Mouse (Mus musculus): Measurements from ENCODE around the gene Ubtd2. TPM values are rescaled to one million over a fixed set of nuclear protein-coding genes. Genes with fewer than 3 reads are reported as not detected.

The Ubtd2 gene
- total RNA-seq, 4 experiments from 2014 or later = 6.3 to 7.2 (median 6.6) TPM

DNA sequence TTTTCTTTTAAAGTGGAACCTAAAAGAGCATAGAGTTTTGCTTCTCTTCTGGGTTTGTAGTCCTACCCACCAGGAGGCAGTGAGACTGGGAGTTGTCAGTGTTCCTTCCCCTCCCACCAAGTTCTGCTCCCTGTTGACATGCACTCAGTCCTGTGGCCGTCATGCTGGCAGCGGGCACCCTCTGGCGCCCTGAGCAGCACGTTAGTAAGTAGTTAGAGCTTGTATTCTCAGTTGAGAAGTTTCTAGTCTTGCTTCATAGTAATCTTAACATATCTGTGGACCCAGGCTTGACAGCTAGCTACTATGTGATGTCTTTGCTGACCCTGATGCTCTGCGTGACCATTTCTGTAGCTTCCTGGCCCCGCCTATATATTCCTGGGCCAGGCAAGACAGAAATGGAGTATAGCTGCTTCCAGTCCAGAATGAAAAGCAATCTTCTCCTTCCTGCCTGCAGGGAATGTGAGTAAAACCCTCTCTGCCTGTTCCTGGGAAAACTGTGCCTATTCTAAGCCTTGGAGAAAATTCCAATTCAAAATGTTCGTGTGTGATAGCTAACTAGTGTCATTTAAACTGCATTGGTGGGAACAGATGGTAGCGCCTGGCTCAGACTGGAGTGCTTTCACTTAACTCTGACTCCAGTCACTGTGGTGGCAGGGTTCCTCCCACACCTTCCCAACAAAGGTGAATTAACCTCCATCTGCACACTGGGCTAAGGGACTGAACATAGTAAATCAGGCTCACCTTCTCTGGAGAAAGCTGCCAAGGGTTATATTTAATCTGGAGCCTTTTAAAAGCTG is 61.9 kb downstream of the Ubtd2 start:
- DNase-seq (ENCODE audit: low spot score in 2 of 2) = no peak

DNA sequence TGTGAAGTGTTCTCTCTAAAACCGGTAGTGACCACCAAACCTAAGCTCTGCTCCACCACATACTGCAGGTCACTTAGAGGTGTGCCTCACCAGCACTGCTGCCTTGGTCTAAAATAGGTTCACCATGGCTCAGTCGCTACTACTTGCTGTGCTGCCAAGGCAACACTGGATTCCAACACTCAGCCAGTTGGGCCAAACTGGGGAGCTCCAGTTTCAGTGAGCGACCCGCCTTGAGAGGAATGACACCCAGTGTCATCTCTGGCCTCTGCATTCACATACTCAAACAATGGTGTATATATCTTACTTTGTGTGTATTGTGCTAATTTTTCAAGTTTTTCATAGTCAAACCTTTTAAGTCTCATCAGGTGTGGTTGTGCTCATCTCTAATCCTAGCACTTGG is 63.6 kb downstream of the Ubtd2 start:
- peak; percentile 57 to 68 for DNase-seq (ENCODE audit: low spot score in 2 of 2)

DNA sequence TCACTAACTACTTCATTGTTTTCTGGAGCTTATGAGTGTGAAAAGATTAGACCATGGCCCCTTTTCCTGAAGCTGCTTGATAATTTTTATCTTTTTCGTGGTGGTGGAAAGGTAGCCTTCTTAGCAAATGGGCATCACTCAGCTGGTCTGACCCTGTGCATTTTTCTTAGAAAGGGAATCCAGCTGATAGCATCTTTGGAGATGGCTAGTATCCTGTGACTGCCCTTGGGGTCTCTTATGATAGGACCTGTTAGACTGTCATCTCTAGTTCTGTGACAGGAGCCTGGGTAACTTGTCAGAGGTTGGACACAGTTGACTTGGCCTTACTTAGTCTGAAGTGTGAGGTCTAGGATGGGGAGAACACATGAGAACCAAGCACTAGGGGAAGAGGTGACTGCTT is 64.2 kb downstream of the Ubtd2 start:
- no peak for DNase-seq (ENCODE audit: low spot score in 2 of 2)

DNA sequence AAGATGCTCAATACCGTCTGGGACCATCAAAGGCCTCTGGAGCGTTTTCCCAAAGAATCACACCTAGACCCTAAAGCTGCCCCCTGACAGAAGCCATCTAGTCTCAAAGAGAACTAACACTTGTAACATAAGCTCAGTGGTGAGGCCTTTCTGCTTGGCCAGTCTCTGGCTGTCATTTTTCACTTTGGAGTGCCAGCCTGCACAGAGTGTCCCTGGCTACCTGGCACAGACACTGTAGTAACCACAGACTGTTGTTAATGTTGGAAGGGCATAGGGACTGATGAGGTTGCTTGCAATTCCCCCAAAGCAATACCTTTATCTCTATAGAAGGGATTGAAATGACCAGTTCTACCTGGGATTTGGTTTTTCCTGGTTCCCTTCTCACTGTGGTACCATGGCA is 66.1 kb downstream of the Ubtd2 start:
- DNase-seq (ENCODE audit: low spot score in 2 of 2) = no peak

DNA sequence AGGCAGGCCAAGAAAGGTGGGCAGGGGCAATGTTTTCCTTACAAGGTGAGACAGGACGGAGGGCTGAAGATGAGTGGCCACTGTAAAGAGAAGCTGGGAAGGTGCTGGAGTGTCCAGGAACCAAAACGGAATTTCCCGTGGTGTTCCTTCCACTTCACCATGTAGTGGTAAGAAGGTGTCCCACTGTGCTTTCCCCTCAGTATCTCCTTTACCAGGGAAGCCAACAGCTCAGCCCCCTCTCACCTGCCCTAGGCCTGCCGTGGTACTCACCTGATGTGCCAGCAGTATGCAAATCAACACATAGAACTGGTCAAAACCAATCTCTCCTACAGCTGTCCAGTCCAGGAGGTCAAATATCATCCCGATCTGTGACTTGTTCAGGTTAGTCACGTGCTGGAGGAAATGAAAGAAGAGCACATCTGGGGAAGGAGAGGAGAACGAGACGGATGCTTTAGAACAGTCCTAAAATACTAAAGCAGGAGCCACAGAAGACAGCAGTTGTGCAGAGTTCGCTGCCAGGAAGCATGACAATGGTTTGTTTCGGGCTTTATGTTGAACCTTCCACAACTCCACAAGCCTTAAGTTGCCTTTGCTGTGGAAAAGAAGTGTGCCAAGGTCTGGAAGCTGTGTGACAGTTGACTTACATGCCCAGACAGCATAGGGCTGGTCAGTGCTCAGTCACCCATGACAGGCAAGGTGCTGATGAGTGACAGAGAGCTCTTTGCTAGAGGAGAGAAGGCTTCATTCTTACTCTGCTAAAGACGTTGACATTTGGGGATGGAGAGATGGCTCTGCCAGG is 69.2 kb downstream of the Ubtd2 start:
- DNase-seq (ENCODE audit: low spot score in 2 of 2) = no peak

DNA sequence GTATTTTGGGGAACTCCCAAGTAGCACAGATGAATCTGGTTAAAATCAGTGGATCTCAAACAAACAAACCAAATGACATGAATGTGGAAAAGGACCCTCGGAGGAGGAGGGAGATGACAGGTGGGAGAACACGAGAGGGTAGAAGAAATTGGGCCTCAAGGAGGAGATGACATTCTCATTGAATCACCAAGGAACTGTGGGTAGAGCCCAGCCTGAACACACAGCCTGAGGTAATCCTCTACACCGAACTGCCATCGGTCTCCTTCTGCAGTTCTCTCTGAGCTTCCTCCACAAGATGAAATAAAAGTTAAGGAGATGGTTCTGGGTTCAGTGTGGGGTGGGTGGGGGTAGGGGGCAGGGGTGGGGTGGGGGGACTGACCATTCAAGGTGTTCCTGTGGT is 71.8 kb downstream of the Ubtd2 start:
- DNase-seq (ENCODE audit: low spot score in 2 of 2) = no peak

DNA sequence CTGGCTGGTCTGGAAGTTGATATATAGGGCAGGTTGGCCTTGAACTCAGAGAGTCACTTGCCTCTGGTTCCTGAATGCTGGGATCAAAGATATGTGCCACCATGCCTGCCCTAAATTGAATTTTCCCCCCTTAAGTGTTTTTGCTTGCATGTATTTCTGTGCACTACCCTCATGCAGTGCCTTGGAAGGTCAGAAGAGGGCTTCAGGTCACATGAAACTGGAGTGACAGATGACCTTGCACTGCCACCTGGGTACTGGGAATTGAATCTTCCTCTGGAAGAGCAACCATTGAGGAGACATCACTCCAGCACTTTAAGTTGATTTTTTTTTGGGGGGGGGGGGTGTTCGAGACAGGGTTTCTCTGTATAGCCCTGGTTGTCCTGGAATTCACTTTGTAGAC is 75.0 kb downstream of the Ubtd2 start:
- DNase-seq (ENCODE audit: low spot score in 2 of 2) = no peak

DNA sequence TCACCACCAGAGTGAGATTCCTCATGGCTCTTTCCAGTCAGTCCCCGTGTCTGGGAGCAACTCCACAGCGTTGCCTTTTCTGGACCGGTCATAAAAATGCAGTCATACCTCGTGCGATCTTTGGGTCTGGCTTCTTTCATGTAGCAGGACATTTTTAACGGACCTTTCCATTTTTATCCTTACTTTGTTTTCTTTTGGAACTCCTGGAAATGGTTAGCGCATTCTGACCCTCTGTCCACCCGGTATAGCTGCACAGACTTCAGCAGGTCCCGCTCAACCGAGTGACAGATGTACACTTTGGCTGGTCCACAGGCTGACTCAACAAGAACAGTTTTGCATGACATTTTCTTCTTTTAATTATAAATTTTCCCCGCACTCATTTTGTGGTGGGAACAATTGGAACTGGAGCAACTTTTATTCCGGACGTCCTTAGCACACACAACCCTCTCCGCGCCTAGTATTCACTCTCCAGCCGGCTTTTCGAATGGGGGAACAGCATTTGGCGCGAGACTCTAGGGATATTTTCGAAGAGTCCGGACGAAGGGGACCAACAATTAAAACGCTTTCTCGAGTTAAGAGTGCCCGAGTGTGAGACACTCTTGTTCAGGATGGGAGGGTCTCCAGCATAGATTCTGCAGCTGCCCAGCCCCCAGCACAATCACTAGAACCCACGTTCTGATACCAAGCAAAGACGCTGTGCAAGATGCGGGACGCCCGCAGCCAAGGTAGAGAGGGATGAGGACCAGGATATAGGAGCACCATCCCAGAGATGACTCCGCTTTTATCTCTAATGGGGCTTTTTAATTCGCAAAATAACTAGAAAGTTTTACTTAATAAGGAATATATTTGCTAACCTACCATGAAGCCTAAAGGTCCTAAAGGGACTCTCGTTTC is 76.9 kb downstream of the Ubtd2 start, which contains the start of gene Efcab9:
TSS of gene Efcab9 (minus strand) at position 211 of the 894 bp plus-strand sequence.
- no peak for DNase-seq (ENCODE audit: low spot score in 2 of 2)

DNA sequence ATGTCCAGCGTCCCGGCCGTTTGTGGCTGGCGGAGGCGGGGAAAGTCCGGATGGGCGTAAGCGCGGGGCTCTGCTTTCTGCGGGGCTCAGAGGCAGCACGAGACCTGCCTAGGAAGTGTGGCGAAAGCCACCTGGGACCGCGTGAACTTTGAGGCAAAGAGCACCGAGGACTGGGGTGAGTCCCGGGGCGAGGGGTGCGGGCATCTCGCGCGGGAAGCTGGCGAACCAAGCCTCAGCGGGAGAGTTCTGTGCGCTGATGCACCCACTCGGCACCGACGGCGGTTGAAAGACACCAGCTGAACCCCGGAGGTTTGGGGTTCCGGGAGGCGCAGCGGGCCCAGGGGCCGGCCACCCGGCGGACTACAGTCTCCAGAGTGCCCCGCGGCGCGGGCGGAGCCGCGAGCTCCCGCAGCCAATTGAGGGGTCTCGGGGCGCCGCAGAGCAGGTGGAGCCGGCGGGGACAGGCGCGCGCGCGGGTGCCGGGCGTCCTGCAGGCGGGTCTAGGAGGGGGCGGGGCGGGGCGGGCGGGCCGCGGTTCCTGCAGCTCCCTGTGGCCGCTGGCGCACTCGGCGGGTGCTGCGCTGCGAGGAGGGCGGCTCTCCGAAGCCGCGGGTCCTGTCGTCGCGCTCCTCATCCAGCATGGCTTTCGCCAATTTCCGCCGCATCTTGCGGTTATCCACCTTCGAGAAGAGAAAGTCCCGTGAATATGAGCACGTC is 77.8 kb downstream of the Ubtd2 start, which contains the start of gene Stk10:
TSS of gene Stk10 (plus strand) at position 541 of the 717 bp plus-strand sequence.
- peak; percentile 80 to 88 for DNase-seq (ENCODE audit: low spot score in 2 of 2)

DNA sequence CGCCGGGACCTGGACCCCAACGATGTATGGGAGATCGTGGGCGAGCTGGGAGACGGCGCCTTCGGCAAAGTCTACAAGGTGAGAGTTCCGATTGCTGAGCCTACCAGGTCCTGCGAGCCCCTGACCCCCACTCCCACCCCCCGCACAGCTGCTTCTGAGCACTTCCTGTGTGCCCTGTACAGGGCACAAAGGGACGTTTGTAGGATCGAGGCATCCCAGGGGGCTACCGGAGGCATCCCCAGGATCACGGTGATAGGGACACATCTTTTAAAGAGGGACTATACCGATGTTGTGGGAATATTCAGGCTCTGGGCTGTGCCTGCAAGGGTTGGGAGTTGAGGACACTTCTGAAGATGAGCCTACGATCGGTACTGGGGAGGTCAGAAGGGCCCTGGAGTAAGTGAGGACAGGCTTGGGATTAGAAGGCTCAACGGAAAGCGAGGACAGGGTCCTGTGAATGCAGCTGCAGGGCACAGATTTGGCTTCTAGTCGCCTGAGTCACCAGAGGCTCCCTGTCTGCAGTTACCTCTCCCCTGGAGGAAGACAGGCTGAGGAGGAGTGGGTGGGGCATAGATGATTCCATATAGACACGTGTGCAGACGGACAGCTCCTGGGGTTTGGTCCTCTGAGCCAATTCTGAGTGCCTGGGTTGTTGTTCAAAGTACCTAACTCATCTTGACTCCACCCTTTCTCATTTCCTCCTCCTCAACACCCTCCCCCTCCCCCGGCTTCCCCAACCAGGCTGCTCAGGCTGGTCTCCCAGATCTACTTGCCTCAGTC is 78.5 kb downstream of the Ubtd2 start:
- no peak for DNase-seq (ENCODE audit: low spot score in 2 of 2)

DNA sequence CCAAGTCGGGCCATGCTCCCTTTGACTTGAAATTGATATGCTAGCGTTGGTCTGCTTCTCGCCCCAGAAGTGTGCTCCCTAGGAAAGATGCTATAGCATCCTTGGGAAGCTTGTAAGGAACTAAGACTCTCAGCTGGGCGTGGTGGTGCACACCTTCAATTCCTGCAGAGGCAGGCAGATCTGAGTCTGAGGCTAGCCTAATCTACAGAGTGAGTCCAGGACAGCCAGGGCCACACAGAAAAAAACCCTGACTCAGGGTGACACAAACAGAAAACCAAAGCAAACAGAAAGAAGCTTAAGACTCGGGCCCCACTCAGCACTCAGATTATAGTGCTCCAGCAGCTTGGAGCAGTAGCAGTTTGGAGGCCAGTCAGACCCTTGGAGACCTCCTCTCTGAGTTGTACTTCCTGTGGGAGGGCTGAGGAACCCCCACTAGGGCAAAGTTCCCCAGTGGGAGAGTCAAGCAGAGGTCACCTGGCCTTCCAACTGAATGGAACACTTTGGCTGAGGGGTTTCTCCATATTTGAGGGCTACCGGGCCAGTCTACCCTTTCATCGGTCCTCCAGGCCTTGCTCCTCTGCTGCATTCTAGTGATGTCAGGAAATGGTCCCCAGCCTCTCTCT is 79.4 kb downstream of the Ubtd2 start:
- DNase-seq (ENCODE audit: low spot score in 2 of 2) = no peak

DNA sequence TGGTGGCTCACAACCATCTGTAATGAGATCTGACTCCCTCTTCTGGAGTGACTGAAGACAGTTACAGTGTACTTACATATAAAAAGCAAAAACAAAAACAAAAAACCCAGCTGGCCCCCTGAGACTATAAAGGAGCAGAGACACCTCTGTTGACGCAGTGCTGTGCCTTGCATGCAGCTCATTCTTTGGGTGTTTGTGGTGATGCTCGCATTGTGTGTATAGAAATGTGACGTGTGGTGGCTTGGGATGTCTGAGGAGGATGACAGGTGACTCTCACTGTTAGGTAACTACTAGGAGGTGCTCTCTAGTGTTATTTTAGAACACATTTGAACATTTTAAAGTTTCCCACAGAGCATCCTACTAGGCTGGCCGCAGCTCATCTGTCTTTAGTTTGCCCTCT is 80.5 kb downstream of the Ubtd2 start:
- DNase-seq (ENCODE audit: low spot score in 2 of 2) = no peak

DNA sequence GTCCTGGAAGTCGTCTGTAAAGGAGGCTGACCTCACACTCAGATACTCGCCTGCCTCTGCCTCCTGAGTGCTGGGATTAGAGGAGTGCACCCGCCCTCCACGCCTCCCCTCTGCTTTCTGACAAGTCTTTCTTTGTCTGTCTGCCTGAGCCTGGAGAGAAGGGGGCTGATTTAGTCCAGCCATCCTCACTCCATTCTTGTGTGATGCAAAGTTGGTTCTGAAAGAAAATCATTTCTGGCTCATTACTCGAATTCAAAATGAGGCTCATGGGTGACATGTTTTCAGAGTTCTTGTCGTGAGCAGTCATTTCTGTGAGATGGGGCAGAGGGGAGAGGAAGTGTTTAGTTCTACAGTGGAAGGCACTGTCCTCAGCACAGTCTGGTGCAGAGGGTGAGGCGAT is 81.8 kb downstream of the Ubtd2 start:
- no peak for DNase-seq (ENCODE audit: low spot score in 2 of 2)

DNA sequence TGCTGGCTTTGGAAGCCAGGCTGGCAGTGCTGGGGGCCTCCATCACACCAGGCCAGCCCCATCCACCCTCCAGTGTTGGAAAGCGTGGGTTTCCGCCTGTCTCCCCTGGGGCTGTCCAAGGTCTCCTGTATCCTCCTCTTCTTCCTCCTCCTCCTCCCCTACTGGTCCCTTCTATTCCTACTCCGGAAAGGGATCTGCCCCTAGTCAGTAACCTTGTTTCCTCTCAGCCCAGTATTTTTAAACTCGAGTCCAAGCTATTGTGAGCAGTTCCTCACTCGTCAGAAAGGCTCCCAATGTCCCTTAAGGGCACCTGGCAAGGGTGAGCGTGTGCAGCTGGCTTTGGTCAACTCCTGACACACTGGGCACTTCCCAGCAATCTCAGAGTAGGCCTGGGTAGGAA is 83.3 kb downstream of the Ubtd2 start:
- DNase-seq (ENCODE audit: low spot score in 2 of 2) = no peak

DNA sequence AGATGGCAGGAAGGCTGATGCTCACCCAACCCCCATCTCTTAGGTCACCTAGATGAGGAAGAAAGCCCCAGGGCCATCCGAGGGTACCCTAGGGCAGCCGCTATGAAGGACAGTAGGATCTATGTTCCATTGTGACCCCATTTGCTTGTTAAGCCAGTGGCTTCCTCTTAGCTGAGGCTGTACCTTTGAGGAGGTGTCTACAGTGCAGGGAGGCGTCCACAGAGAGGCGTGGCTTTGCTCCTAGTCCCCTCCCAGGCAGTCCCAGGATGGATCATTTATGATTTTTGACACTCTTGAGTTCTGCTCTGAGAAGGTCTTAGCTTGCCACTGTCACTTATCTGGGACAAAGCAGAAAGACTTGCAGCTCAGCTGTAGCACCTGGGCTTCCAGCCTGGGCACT is 83.7 kb downstream of the Ubtd2 start:
- no peak for DNase-seq (ENCODE audit: low spot score in 2 of 2)

DNA sequence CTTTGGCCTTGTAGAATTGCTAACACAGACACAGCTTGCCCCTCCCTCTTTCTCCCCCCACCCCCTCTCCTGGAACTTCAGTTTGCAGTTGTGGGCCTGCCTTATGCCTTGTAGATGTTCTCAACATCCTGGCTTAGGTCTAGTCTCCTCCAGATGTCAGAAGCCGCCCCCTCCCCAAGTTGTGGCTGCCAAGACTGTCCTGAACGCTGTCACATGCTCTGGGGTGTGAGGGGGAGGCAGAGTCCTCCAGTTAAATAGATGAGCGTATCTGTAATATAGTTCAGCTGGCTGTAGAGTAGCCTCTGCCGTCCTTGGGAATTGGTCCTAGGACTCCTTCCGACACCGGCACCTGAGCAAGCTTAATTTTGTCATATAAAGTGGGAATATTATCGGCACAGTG is 84.5 kb downstream of the Ubtd2 start:
- DNase-seq (ENCODE audit: low spot score in 2 of 2) = no peak

DNA sequence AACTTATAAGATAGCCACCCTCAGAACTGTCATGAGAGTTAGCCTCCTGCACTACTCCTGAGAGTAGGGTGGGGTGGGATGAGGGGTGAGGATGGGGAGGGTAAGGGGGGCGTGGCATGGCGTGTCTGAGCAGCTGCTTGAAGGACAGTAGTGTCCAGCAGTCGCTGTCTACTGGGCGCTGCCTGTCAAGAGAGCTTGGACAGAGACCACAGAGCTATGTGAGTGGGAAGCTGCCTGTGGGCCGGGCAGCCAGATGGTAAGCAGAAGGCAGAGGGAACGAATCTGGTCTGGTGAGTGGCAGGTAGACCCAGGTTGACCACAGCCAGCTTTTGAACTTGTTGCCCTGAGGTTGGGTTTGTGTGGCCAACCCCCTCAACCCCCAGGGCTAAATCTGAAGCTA is 85.3 kb downstream of the Ubtd2 start:
- DNase-seq (ENCODE audit: low spot score in 2 of 2) = no peak

DNA sequence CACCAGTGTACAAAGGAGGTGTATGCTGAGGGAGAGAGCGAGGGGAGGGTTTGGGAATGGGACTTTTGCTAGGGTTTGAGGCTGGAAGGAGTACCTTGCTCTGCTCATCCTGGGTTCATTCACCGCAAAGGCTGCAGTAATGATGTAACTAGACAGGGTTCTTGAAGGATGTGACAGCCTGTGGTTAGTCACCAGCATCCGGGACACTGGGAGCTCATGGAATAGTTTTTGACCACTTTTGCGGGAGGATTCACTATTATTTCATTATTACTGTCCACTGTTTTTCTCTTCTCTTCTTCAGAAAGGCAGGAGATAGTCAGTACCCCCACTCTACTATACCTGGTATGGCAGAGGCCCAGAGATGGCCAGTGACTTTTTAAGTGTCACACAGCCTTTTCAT is 87.0 kb downstream of the Ubtd2 start:
- no peak for DNase-seq (ENCODE audit: low spot score in 2 of 2)

DNA sequence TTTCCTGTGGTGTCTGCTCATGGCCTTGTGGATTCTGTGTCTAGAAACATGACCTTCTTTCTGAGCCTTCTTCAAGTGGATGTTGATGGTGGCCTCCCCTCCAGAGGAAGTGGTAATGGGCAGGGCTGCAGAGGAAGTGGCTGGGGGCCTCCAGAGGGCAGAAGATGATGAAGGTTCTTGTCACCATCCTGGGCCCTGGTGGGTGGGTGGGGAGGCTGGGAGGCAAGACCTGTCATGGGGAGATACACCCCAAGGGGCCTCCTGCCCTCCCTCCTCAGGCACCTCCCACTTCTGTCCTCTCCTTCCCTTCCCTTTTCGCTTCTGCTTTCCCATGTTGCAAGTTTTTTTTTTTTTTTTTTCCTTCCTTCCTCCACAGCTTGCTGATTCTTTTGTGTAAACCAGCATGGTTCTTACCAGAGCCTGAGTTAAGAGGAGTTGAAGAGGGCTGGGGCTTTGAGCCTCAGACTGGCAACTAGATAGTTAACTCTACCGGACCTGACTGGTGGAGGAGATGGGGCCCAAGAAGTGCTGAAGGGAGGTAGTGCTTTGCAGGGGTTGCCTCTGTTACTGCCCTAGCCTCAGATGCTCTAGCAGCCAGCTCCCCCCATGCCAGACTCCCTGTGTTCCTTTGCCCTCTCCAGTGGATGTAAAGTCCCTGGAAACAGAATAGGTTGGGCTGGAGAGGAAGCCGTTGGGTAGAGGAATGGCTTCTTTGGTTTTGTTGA is 87.7 kb downstream of the Ubtd2 start:
- no peak for DNase-seq (ENCODE audit: low spot score in 2 of 2)
